Mouse (Mus musculus): ENCODE results near the gene Ppp1r8. TPM values are rescaled to one million over a fixed set of nuclear protein-coding genes. Genes with fewer than 3 reads are reported as not detected.
A peak's percentile ranks its signal among the peaks of the same experiment; 100 is the strongest.

Gene Ppp1r8
- total RNA-seq, 1 experiment, result 105 TPM

DNA sequence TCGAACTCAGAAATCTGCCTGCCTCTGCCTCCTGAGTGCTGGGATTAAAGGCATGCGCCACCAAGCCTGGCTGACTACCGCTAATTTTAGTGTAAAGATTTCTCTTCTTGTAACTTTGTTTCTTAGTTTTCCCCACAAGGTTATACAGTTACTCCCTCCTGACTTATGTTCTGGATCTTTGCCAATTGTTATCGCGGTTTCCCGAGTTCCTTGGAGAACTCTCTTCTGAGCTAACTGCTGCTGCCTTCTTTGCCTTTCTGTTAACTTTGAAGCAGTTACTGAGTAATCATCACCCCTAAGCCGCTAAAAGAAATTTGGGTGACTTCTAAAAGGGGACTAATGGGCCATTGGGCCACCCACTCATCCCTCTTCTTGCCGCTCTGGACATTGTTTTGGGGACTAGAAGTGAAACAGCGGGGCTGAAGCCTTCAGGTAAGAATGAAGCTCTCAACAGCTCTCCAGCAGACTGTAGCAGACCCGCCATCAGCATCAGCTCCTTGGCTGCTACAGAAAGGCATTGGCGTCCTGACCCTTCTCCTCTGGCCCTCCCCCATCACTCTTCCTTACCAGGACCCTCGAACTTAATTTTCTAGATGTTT, 37.3 kb downstream of the Ppp1r8 start:
- no peaks in the 10 kb centered on the region for H3K36me3 ChIP-seq (ENCODE audit: control insufficient read depth, insufficient read depth, low read length, poor library complexity, severe bottlenecking)
- no peak overlapping the region for H3K9ac ChIP-seq (ENCODE audit: insufficient read depth, low read depth, low read length, poor library complexity, severe bottlenecking)
- no peak overlapping the region for H3K4me3 ChIP-seq (ENCODE audit: insufficient read depth in 1 of 2, low read depth in 1 of 2, low read length in 2 of 2, poor library complexity in 1 of 2, severe bottlenecking in 1 of 2)
- H3K27ac ChIP-seq (ENCODE audit: insufficient read depth, low read depth, low read length, poor library complexity, severe bottlenecking), result no peak overlapping the region
- TF ChIP-seq CHD2 (IDR thresholded peaks at IDR 0.05; ENCODE audit: low read depth, low read length) (no peak), HCFC1 (IDR thresholded peaks at IDR 0.05; ENCODE audit: borderline replicate concordance, insufficient read depth, low read length) (no peak), ZNF384 (IDR thresholded peaks at IDR 0.05; ENCODE audit: low read depth, low read length) (no peak), MAFK (IDR thresholded peaks at IDR 0.05; ENCODE audit: insufficient read depth, low read depth, low read length) (no peak), ZC3H11A (IDR thresholded peaks at IDR 0.05; ENCODE audit: borderline replicate concordance, low read depth, low read length) (no peak)
- no peak for DNase-seq (ENCODE audit: low read depth, low spot score)
- in situ Hi-C loops (cut with MboI; ENCODE audit: low sequenced_read_pairs in 2 of 2, unreplicated experiment in 2 of 2), result no loop called here
- peaks cover 4 to 9% of the 10 kb centered on the region in 2 experiments; a peak in 2 of 4 replicates for H3K4me1 ChIP-seq (ENCODE audit: control insufficient read depth in 2 of 2, insufficient read depth in 2 of 2, low read length in 2 of 2, poor library complexity in 1 of 2)
- no peaks in the 10 kb centered on the region for H3K9me3 ChIP-seq (ENCODE audit: control insufficient read depth, insufficient read depth, low read depth, low read length)

DNA sequence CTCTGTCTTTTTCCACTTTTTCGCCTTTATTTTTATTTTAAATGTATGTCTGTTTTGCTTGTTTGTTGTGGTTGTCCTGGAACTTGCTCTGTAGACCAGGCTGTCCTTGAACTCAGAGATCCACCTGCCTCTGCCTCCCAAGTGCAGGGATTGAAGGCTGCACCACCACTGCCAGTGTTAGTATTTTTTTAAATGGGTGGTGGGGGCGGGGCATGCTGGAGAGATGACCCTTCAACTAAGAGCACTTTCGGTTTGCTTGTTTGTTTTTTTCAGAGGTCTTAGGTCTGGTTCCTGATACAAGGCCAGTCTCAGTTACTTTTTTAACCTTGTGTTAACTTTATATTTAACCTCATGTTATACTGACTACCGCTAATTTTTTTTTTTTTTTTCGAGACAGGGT, 37.8 kb downstream of the Ppp1r8 start:
- Histone ChIP-seq H3K9ac (ENCODE audit: insufficient read depth, low read depth, low read length, poor library complexity, severe bottlenecking) (no peak overlapping the region), H3K4me3 (ENCODE audit: insufficient read depth in 1 of 2, low read depth in 1 of 2, low read length in 2 of 2, poor library complexity in 1 of 2, severe bottlenecking in 1 of 2) (no peak overlapping the region), H3K27ac (ENCODE audit: insufficient read depth, low read depth, low read length, poor library complexity, severe bottlenecking) (no peak overlapping the region), H3K9me3 (ENCODE audit: control insufficient read depth, insufficient read depth, low read depth, low read length) (no peaks in the 10 kb centered on the region), H3K36me3 (ENCODE audit: control insufficient read depth, insufficient read depth, low read length, poor library complexity, severe bottlenecking) (no peaks in the 10 kb centered on the region), H3K4me1 (ENCODE audit: control insufficient read depth in 2 of 2, insufficient read depth in 2 of 2, low read length in 2 of 2, poor library complexity in 1 of 2) (peaks cover 4 to 9% of the 10 kb centered on the region in 2 experiments; a peak in 2 of 4 replicates)
- no peak for DNase-seq (ENCODE audit: low read depth, low spot score)
- in situ Hi-C loops (cut with MboI; ENCODE audit: low sequenced_read_pairs in 2 of 2, unreplicated experiment in 2 of 2), result no loop called here
- TF ChIP-seq CHD2 (IDR thresholded peaks at IDR 0.05; ENCODE audit: low read depth, low read length) (no peak), MAFK (IDR thresholded peaks at IDR 0.05; ENCODE audit: insufficient read depth, low read depth, low read length) (no peak), ZNF384 (IDR thresholded peaks at IDR 0.05; ENCODE audit: low read depth, low read length) (no peak), HCFC1 (IDR thresholded peaks at IDR 0.05; ENCODE audit: borderline replicate concordance, insufficient read depth, low read length) (no peak), ZC3H11A (IDR thresholded peaks at IDR 0.05; ENCODE audit: borderline replicate concordance, low read depth, low read length) (no peak)

DNA sequence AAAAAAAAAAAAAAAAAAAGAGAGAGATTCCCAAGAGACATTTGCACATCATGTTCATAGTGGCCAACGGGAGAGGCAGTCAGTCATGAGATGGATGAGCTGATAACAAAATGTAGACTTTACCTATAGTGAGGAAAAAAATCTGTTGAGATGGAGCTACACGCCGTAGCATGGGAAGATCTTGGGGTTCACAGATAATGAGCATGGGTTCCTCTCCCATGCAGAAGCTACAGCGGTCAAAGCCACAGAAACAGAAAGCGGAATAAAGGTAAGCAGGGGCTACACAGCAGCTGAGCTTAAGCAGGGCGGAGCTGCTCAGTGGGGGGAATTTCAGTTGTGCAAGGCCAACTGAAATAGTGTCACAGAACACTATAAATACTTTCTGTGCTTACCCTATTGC, 38.6 kb downstream of the Ppp1r8 start:
- H3K9ac ChIP-seq (ENCODE audit: insufficient read depth, low read depth, low read length, poor library complexity, severe bottlenecking), result no peak overlapping the region
- no peaks in the 10 kb centered on the region for H3K36me3 ChIP-seq (ENCODE audit: control insufficient read depth, insufficient read depth, low read length, poor library complexity, severe bottlenecking)
- H3K4me1 ChIP-seq (ENCODE audit: control insufficient read depth in 2 of 2, insufficient read depth in 2 of 2, low read length in 2 of 2, poor library complexity in 1 of 2), result peaks cover 4 to 9% of the 10 kb centered on the region in 2 experiments; a peak in 2 of 4 replicates
- H3K4me3 ChIP-seq (ENCODE audit: insufficient read depth in 1 of 2, low read depth in 1 of 2, low read length in 2 of 2, poor library complexity in 1 of 2, severe bottlenecking in 1 of 2), result no peak overlapping the region
- DNase-seq (ENCODE audit: low read depth, low spot score), result no peak
- in situ Hi-C loops (cut with MboI; ENCODE audit: low sequenced_read_pairs in 2 of 2, unreplicated experiment in 2 of 2), result no loop called here
- no peaks in the 10 kb centered on the region for H3K9me3 ChIP-seq (ENCODE audit: control insufficient read depth, insufficient read depth, low read depth, low read length)
- peak; percentile 79; the same call in 1 of the 2 replicates for TF ChIP-seq ZNF384 (IDR thresholded peaks at IDR 0.05; ENCODE audit: low read depth, low read length)
- TF ChIP-seq ZC3H11A (IDR thresholded peaks at IDR 0.05; ENCODE audit: borderline replicate concordance, low read depth, low read length), result no peak
- TF ChIP-seq CHD2 (IDR thresholded peaks at IDR 0.05; ENCODE audit: low read depth, low read length), result no peak
- no peak for TF ChIP-seq MAFK (IDR thresholded peaks at IDR 0.05; ENCODE audit: insufficient read depth, low read depth, low read length)
- no peak for TF ChIP-seq HCFC1 (IDR thresholded peaks at IDR 0.05; ENCODE audit: borderline replicate concordance, insufficient read depth, low read length)
- H3K27ac ChIP-seq (ENCODE audit: insufficient read depth, low read depth, low read length, poor library complexity, severe bottlenecking), result no peak overlapping the region

DNA sequence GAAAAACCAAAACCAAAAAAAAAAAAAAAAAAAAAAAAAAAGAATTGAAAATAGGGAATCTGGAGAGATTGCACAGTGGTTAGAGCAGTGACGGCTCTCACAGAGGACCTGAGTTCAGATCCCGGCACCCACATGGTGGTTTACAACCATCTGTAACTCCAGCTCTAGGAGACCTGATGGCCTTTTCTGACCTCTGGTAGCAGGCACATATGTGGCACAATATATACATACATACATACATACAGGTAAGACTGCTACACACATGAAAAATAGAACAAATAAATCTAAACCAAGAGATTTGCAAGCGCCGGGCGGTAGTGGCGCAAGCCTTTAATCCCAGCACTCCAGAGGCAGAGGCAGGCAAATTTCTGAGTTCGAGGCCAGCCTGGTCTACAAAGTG, 39.1 kb downstream of the Ppp1r8 start:
- H3K4me3 ChIP-seq (ENCODE audit: insufficient read depth in 1 of 2, low read depth in 1 of 2, low read length in 2 of 2, poor library complexity in 1 of 2, severe bottlenecking in 1 of 2), result no peak overlapping the region
- DNase-seq (ENCODE audit: low read depth, low spot score), result no peak
- H3K9ac ChIP-seq (ENCODE audit: insufficient read depth, low read depth, low read length, poor library complexity, severe bottlenecking), result no peak overlapping the region
- TF ChIP-seq HCFC1 (IDR thresholded peaks at IDR 0.05; ENCODE audit: borderline replicate concordance, insufficient read depth, low read length), result no peak
- no peak for TF ChIP-seq ZNF384 (IDR thresholded peaks at IDR 0.05; ENCODE audit: low read depth, low read length)
- TF ChIP-seq ZC3H11A (IDR thresholded peaks at IDR 0.05; ENCODE audit: borderline replicate concordance, low read depth, low read length), result no peak
- TF ChIP-seq CHD2 (IDR thresholded peaks at IDR 0.05; ENCODE audit: low read depth, low read length), result no peak
- TF ChIP-seq MAFK (IDR thresholded peaks at IDR 0.05; ENCODE audit: insufficient read depth, low read depth, low read length), result no peak
- in situ Hi-C loops (cut with MboI; ENCODE audit: low sequenced_read_pairs in 2 of 2, unreplicated experiment in 2 of 2), result no loop called here
- H3K27ac ChIP-seq (ENCODE audit: insufficient read depth, low read depth, low read length, poor library complexity, severe bottlenecking), result no peak overlapping the region
- H3K36me3 ChIP-seq (ENCODE audit: control insufficient read depth, insufficient read depth, low read length, poor library complexity, severe bottlenecking), result no peaks in the 10 kb centered on the region
- no peaks in the 10 kb centered on the region for H3K9me3 ChIP-seq (ENCODE audit: control insufficient read depth, insufficient read depth, low read depth, low read length)
- H3K4me1 ChIP-seq (ENCODE audit: control insufficient read depth in 2 of 2, insufficient read depth in 2 of 2, low read length in 2 of 2, poor library complexity in 1 of 2), result peaks cover 4 to 9% of the 10 kb centered on the region in 2 experiments; a peak in 2 of 4 replicates
